Mouse (Mus musculus) cerebellum, adult 11 months (tissue): ENCODE measurements around the gene Gm10037.

Experiments used
- DNase-seq: peaks from one replicate; pipeline ENCODE4 v3.0.0; 2022

Gene Gm10037

GRCm38 (mm10) chr13:67876699-67877254 is 45.9 kb downstream of the Gm10037 start:
- no peak for DNase-seq

- no peak for DNase-seq
Measured at GRCm38 (mm10) chr13:67883966-67884365, 53.1 kb downstream of the Gm10037 start.
